Mouse (Mus musculus) MEL (cell line): Measurements from ENCODE around the gene Opalin.

Source experiments
- BHLHE40 ChIP-seq: IDR thresholded peaks from 2 replicates; pipeline ENCODE4 v1.6.1; 2012; ENCODE audit warnings: low read depth, mild to moderate bottlenecking, inconsistent platforms, low read length, improper control_type of control experiment, borderline replicate concordance
- CHD2 ChIP-seq: IDR thresholded peaks from 2 replicates; pipeline ENCODE4 v1.6.1; 2011; ENCODE audit warnings: low read length, improper control_type of control experiment
- CTCF ChIP-seq, 3 experiments: IDR thresholded peaks in 2 of 3; conservative IDR thresholded peaks in 1 of 3; 2 replicates each; pipeline ENCODE4 v1.5.1; 2011 to 2012; ENCODE audit warnings: low read length in 3 of 3, low read depth in 2 of 3, mild to moderate bottlenecking in 2 of 3, improper control_type of control experiment in 1 of 3, inconsistent platforms in 1 of 3, mixed read lengths in 1 of 3, moderate library complexity in 1 of 3; ENCODE audit not compliant: control insufficient read depth in 1 of 3, insufficient read depth in 1 of 3, poor library complexity in 1 of 3, severe bottlenecking in 1 of 3
- GATA1 ChIP-seq: IDR thresholded peaks from 2 replicates; pipeline ENCODE4 v1.6.1; 2011; ENCODE audit warnings: low read depth, low read length, improper control_type of control experiment
- MAX ChIP-seq: IDR thresholded peaks from 2 replicates; pipeline ENCODE4 v1.6.1; 2011; ENCODE audit warnings: low read length, improper control_type of control experiment
- NELFE ChIP-seq: IDR thresholded peaks from 2 replicates; pipeline ENCODE4 v1.6.1; 2011; ENCODE audit warnings: low read depth, low read length, improper control_type of control experiment
- NRF1 ChIP-seq: IDR thresholded peaks from 2 replicates; pipeline ENCODE4 v1.6.1; 2014; ENCODE audit warnings: low read depth, mild to moderate bottlenecking, inconsistent platforms, low read length, improper control_type of control experiment, moderate library complexity; ENCODE audit not compliant: poor library complexity, insufficient read depth, severe bottlenecking
- POLR2A ChIP-seq, 2 experiments: IDR thresholded peaks; 2 replicates each; pipeline ENCODE4 v1.6.1; 2011 to 2012; ENCODE audit warnings: low read length in 2 of 2, mild to moderate bottlenecking in 2 of 2, control low read depth in 1 of 2, improper control_type of control experiment in 1 of 2, low read depth in 1 of 2, moderate library complexity in 1 of 2; ENCODE audit not compliant: control insufficient read depth in 1 of 2, insufficient read depth in 1 of 2, poor library complexity in 1 of 2
- TCF12 ChIP-seq: IDR thresholded peaks from 2 replicates; pipeline ENCODE4 v1.6.1; 2014; ENCODE audit warnings: low read depth, mild to moderate bottlenecking, inconsistent platforms, low read length, improper control_type of control experiment, moderate library complexity
- USF1 ChIP-seq: IDR thresholded peaks from 2 replicates; pipeline ENCODE4 v1.6.1; 2014; ENCODE audit warnings: low read depth, mild to moderate bottlenecking, inconsistent platforms, low read length, improper control_type of control experiment, moderate library complexity
- USF2 ChIP-seq, 2 experiments: IDR thresholded peaks; 2 replicates each; pipeline ENCODE4 v1.6.1; 2011 to 2012; ENCODE audit warnings: improper control_type of control experiment in 2 of 2, low read length in 2 of 2, borderline replicate concordance in 1 of 2, inconsistent platforms in 1 of 2, low read depth in 1 of 2, mild to moderate bottlenecking in 1 of 2; ENCODE audit not compliant: insufficient read depth in 1 of 2

- TF ChIP-seq CTCF (IDR thresholded peaks at IDR 0.05 in 2 of 3, conservative IDR thresholded peaks at IDR 0.05 in 1 of 3; ENCODE audit: control insufficient read depth in 1 of 3, insufficient read depth in 1 of 3, low read depth in 2 of 3, low read length in 3 of 3, poor library complexity in 1 of 3, severe bottlenecking in 1 of 3) (no peak), TCF12 (no peak), BHLHE40 (no peak), CHD2 (no peak), POLR2A (IDR thresholded peaks at IDR 0.05; ENCODE audit: control insufficient read depth in 1 of 2, insufficient read depth in 1 of 2, low read depth in 1 of 2, low read length in 2 of 2, poor library complexity in 1 of 2) (no peak), NELFE (no peak), MAX (no peak), USF2 (IDR thresholded peaks at IDR 0.05; ENCODE audit: borderline replicate concordance in 1 of 2, insufficient read depth in 1 of 2, low read depth in 1 of 2, low read length in 2 of 2) (no peak), USF1 (no peak), GATA1 (no peak), NRF1 (no peak)
These were observed 3.0 kb downstream of the Opalin start for GRCm38 (mm10) chr19:41073746-41074455.
